In genomic region chr3:52104636-52105151, GRCm38 (mm10) we compare ENCODE assay signal across 8 mouse cellular contexts. TPM values are rescaled to one million over a fixed set of nuclear protein-coding genes. Genes with fewer than 3 reads are reported as not detected.
DNase-seq lines count a peak whose midpoint lies in the region; ATAC-seq and TF ChIP-seq lines count a peak whose summit lies in the region.

Gene Maml3 (minus strand): TSS chr3:52105076.

- DNase-seq in layer of hippocampus, adult 11-12 months (ENCODE audit: low spot score) = peak; percentile 84
- DNase-seq in layer of hippocampus, adult 9-10 months (ENCODE audit: low spot score) = no peak
- peak; percentile 95 for DNase-seq in embryonic facial prominence, embryonic 11.5 days (ENCODE audit: low spot score)
- DNase-seq in heart, adult 11 months = peak; percentile 99
- DNase-seq in kidney, adult 11 months = peak; percentile 87
- peak; percentile 95 for DNase-seq in limb, embryonic 11.5 days (ENCODE audit: low spot score)

- under 1% methylated on average over 35 of the region's 49 CpGs for WGBS in embryonic facial prominence, embryonic 11.5 days
- WGBS in limb, embryonic 11.5 days = under 1% methylated on average over 40 of the region's 49 CpGs
- WGBS in midbrain, embryonic 13.5 days = under 1% methylated on average over 39 of the region's 49 CpGs
- under 1% methylated on average over 47 of the region's 49 CpGs for WGBS in small intestine, adult 2 months

- H3K9me3 ChIP-seq in embryonic facial prominence, embryonic 11.5 days (replicated peaks; ENCODE audit: control insufficient read depth, low read length) = no peaks in the 10 kb centered on the region
- no peaks in the 10 kb centered on the region for H3K9me3 ChIP-seq in limb, embryonic 11.5 days (ENCODE audit: control insufficient read depth, low read length)
- H3K9me3 ChIP-seq in midbrain, embryonic 13.5 days = no peaks in the 10 kb centered on the region

- no peak; the same call in 1 of the 2 replicates for ATAC-seq in embryonic facial prominence, embryonic 11.5 days (replicated peaks; ENCODE audit: insufficient number of reproducible peaks, low FRiP score, low TSS enrichment, low read depth)
- ATAC-seq in limb, embryonic 11.5 days (ENCODE audit: insufficient number of reproducible peaks, low FRiP score, low TSS enrichment, low read depth) = peak; percentile 27; the same call in 1 of the 2 replicates
- ATAC-seq in midbrain, embryonic 13.5 days = peak; percentile 57

- no peaks in the 10 kb centered on the region for H3K36me3 ChIP-seq in embryonic facial prominence, embryonic 11.5 days (replicated peaks; ENCODE audit: control insufficient read depth, insufficient read depth, low read depth, low read length)
- no peaks in the 10 kb centered on the region for H3K36me3 ChIP-seq in limb, embryonic 11.5 days (ENCODE audit: control insufficient read depth, insufficient read depth, low read length)
- H3K36me3 ChIP-seq in midbrain, embryonic 13.5 days = no peaks in the 10 kb centered on the region
- H3K36me3 ChIP-seq in small intestine, adult 2 months (ENCODE audit: control insufficient read depth, insufficient read depth, low read length) = no peaks in the 10 kb centered on the region

- peak within 1 kb of the TSS; percentile 99 for H3K27ac ChIP-seq in embryonic facial prominence, embryonic 11.5 days (replicated peaks; ENCODE audit: low read depth, low read length)
- peak within 1 kb of the TSS; percentile 58 for H3K27ac ChIP-seq in limb, embryonic 11.5 days (replicated peaks; ENCODE audit: low read depth, low read length)
- peak within 1 kb of the TSS; percentile 100 for H3K27ac ChIP-seq in midbrain, embryonic 13.5 days
- peak within 1 kb of the TSS; percentile 98 for H3K27ac ChIP-seq in small intestine, adult 2 months (ENCODE audit: insufficient read depth, low read depth, low read length)

- no peak for TF ChIP-seq CTCF in small intestine, adult 2 months (IDR thresholded peaks at IDR 0.05; ENCODE audit: extremely low read depth, insufficient read length, insufficient replicate concordance, low read depth, low read length)

- H3K4me1 ChIP-seq in embryonic facial prominence, embryonic 11.5 days (ENCODE audit: control insufficient read depth, insufficient read depth, low read length) = no peaks in the 10 kb centered on the region
- H3K4me1 ChIP-seq in limb, embryonic 11.5 days (ENCODE audit: control insufficient read depth, insufficient read depth, low read length) = peaks cover 5% of the 10 kb centered on the region
- H3K4me1 ChIP-seq in midbrain, embryonic 13.5 days (replicated peaks) = peaks cover 19% of the 10 kb centered on the region
- H3K4me1 ChIP-seq in small intestine, adult 2 months (ENCODE audit: control insufficient read depth, insufficient read depth, insufficient read length, low read length) = peaks cover 7% of the 10 kb centered on the region; the same call in 1 of the 2 replicates

- peak within 1 kb of the TSS; percentile 97 for H3K9ac ChIP-seq in embryonic facial prominence, embryonic 11.5 days (replicated peaks; ENCODE audit: low read length)
- H3K9ac ChIP-seq in limb, embryonic 11.5 days (ENCODE audit: low read length) = peak within 1 kb of the TSS; percentile 94
- H3K9ac ChIP-seq in midbrain, embryonic 13.5 days (replicated peaks) = peak within 1 kb of the TSS; percentile 97

- peak within 1 kb of the TSS; percentile 86 for H3K4me3 ChIP-seq in embryonic facial prominence, embryonic 11.5 days (ENCODE audit: low read depth, low read length)
- peak within 1 kb of the TSS; percentile 78 for H3K4me3 ChIP-seq in limb, embryonic 11.5 days (ENCODE audit: low read depth, low read length)
- peak within 1 kb of the TSS; percentile 86 for H3K4me3 ChIP-seq in midbrain, embryonic 13.5 days (replicated peaks)
- peak within 1 kb of the TSS; percentile 87 for H3K4me3 ChIP-seq in small intestine, adult 2 months (ENCODE audit: low read depth, low read length)

- peak within 1 kb of the TSS; percentile 90 for H3K4me2 ChIP-seq in embryonic facial prominence, embryonic 11.5 days (ENCODE audit: low read depth, low read length)
- peak within 1 kb of the TSS; percentile 96 for H3K4me2 ChIP-seq in limb, embryonic 11.5 days (ENCODE audit: low read depth, severe bottlenecking)
- peak within 1 kb of the TSS; percentile 83 for H3K4me2 ChIP-seq in midbrain, embryonic 13.5 days (replicated peaks)

- peak; percentile 71 for TF ChIP-seq POLR2A in small intestine, adult 2 months (IDR thresholded peaks at IDR 0.05; ENCODE audit: low read depth, low read length)

- H3K27me3 ChIP-seq in embryonic facial prominence, embryonic 11.5 days (ENCODE audit: control insufficient read depth, insufficient read depth, low read length) = no peaks in the 10 kb centered on the region
- no peaks in the 10 kb centered on the region for H3K27me3 ChIP-seq in limb, embryonic 11.5 days (ENCODE audit: control insufficient read depth, insufficient read depth, low read length)
- H3K27me3 ChIP-seq in midbrain, embryonic 13.5 days = 0 out of 2 replicates have a peak, but pooled peaks cover 2% of the 10 kb centered on the region
- H3K27me3 ChIP-seq in small intestine, adult 2 months (ENCODE audit: control insufficient read depth, insufficient read depth, low read length) = no peaks in the 10 kb centered on the region

RNA-seq across cellular contexts. Expression of gene Maml3, which starts in this region (rescaled TPM):
- 4.4 TPM in 2 replicates for polyA plus RNA-seq in embryonic facial prominence, embryonic 11.5 days (2014; fragmentation: Nextera tagmentation; extraction: Ambion mirVana)
- 4.3 and 5.1 TPM in 2 replicates for polyA plus RNA-seq in limb, embryonic 11.5 days (2014; fragmentation: Nextera tagmentation; extraction: Ambion mirVana)
- 8.3 and 8.6 TPM in 2 replicates for polyA plus RNA-seq in midbrain, embryonic 13.5 days (2015; fragmentation: Nextera tagmentation; extraction: Ambion mirVana)
- polyA plus RNA-seq in small intestine, adult 2 months (2012; rRNA removed) = 1.6 and 3.2 TPM in 2 replicates
